Mouse (Mus musculus): Measurements from ENCODE around the gene Fam120b. TPM values are rescaled to one million over a fixed set of nuclear protein-coding genes. Genes with fewer than 3 reads are reported as not detected.

The Fam120b gene
- total RNA-seq, 2 experiments from 2014 or later = 39.8 to 40.4 TPM

DNA sequence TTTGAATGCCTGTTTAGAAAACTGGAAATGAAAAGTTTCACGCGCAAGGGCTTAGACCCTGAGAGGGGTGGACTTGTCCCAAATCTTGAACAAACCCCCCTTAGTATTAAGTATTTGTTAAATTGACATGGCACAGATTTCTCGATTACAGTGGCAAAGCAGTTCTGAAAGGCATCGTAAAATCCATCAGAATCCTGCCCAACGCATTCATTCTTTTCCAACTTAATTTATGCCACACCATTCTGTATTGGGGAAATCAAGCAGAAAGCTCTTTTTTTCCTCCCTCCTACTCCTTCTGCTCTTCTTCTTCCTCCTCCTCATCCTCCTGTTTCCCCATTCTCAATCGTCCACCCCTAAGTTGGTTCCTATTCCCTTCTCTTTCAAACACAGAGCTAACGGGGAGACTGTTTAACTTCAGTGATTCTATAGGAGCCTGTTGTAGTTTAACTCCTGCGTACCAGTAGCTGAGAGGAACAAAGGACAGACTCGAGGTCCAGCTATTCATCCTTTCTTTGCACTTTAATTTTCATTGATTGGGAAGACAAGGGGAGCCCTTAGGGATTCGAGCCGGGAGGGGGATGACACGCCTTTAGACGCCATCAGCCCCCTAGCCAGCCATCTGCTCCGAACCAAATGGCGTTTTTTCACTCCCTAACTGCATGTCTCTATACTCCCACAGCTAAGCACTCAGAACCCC is 17.4 kb upstream of the Fam120b start:
- intact Hi-C loops (cut with DNase I) = loop anchor here (2.0 to 10.0 kb wide), 2 partner anchors 174 to 314 kb away; no protein-coding TSS in a partner anchor
- no peak for DNase-seq

DNA sequence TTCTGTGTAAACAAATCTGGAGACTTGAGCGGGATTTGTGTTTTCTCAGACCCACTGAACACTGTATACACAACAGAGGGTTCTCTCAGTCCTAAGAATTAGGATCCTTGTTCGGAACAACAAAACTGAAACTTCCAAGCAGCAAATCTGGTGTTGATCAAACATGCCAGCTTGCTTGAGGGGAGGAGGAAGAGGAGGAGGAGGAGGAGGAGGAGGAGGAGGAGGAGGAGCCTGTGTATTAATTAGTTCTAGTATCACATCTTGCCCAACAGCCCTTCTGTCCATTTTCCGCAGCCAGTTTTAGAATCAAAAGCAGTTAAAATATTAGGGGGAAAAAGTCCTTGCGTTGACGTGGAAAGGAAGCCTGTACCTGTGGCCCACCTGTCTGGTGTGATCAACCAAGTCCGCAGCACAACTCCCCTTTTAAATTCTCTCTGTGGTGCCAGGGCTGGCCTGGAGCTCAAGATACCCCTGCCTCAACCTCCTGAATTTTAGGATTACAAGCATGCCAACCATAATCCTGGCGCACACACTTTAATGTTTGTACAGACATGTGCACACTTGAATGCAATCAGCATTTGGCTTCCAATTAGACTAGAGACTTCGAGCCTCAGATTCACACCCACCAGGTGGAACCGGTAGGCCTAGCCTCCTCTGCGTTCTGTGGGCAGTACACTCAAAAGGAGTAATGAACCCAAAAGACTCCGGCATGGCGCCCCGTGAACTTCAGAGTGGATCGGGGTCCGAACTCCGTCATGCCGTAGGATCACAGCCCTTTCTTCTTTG is 16.1 kb upstream of the Fam120b start:
- DNase-seq = no peak
- intact Hi-C loops (cut with DNase I) = loop anchor here (2.0 to 10.0 kb wide), 2 partner anchors 175 to 315 kb away; no protein-coding TSS in a partner anchor

DNA sequence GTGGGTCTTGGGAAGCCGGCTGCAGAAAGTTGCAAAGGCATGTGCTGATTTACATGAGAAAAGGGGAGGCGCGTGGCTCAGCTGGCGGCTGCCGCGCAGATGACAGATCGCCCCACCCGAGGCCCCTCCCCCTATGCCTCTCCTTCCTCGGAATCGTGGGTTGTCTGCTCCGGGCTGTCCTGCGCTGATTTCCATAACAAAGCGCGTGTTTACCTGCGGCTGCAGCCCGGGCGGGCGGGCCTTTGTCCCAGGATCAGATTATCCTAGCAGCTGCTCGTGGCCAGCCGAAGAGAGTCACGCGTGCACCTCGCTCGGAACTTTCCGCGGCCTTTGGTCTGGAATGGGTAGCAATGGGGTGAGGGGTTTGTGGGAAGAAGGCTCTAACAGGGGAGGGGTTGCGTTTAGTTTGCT is 15.4 kb upstream of the Fam120b start:
- intact Hi-C loops (cut with DNase I) = no loop called here
- peak; percentile 48 for DNase-seq

DNA sequence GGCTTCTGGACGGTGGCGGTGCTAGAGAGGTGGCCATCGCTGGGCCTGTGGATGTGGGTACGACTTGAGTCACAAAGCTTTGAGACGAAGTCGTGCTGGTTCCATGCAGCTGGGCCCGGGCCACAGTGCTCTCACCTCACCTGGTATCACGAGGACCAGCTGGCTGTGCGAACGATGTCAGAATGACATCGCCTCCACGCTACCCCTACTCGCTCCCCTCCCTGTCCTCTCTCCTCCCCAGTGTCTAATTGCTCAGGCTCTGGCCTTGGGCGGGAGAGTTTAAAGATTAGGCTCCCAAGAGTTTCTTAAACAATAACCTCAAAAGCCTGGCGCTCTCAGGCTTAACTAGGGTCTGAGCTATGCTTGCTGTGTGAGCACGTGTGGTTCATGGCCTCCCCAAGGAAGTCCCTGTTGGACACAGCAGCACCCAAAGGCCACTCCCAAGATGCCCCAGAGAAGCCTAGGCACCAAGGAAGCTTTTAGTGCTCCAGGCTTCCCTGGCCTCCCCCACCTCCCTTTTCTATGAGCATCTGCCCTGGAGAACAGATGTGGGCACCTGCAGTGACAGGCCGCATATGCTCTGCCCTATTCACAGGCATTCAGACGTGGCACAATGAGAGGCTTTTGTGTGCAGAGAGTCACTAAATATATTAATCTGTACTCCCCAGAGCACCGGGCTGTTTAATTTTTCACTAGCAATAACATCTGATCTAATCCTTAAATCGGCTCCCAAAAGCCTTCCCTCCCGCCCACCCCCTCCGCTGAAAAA is 14.7 kb upstream of the Fam120b start:
- DNase-seq = no peak
- intact Hi-C loops (cut with DNase I) = no loop called here

DNA sequence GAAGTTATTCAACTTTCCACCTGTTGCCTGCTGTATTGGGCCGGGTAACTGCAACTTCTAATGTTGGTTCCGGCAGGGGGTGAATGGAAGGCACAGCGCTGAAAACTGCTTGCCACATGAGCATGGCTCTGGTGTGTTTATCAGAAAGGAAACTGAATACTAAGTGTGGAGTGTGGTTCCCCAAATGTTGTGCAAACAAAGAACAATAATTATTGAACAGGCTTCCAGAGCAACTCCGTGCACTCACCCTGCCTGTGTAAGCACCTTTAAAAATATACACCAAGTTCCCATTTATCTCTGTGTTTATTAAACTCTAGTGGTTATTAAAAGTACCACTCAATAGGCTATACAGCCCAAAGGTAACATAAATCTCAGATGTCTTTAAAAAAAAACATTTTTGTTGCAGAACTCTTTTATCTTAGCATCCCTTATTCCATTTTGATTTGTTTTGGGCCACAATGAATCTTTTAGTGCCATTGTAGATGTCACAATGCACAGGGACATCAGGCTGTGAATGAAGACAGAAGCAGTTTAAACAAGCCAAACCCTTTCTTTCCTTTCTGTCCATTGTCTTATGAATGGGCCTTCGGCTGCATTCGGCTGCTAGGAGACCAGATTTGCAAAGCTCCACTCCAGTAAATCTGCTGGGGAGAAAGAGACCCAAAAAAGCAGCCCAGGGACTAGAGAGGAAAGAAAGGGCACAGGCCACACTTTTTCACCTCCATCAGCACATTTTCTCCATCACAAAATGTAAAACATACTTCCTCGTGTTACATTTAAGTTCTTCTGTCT is 13.9 kb upstream of the Fam120b start:
- intact Hi-C loops (cut with DNase I) = no loop called here
- no peak for DNase-seq

DNA sequence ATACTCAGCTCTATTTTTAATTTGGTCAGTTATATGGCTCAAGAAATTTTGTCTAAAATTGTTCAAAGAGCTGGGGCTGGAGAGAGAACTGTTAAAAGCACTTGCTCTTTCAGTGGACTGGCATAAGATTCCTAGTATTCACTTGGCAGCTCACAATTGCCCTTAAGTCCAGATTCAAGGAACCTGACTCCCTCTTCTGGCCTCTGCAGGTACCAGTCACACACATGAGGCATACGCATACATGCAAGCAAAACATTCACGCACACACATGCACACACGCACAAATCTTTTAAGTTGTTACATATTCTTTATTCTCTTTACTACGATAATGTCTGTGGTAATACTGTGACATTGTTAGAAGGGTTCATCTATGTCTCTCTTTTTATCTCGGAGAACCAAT is 12.6 kb upstream of the Fam120b start:
- intact Hi-C loops (cut with DNase I) = no loop called here
- DNase-seq = no peak

DNA sequence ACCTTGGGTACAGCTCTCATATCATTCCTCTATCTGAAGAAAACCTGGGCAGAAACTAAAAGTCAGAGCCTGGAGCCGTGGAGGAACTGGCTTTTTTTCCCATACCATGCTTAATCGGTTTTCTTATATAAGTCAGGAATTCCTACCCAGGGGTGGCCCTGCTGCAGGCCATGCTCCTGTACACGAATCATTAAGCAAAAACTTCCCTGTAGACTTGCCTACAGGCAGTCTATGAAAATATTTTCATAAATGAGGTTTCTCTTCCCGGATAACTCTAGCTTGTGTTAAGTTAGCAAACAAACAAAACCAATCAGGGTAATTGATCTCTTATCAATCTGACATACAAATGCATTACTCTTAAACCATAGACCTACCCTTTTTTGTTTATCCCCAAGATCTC is 7.1 kb upstream of the Fam120b start:
- intact Hi-C loops (cut with DNase I) = no loop called here
- DNase-seq = no peak

DNA sequence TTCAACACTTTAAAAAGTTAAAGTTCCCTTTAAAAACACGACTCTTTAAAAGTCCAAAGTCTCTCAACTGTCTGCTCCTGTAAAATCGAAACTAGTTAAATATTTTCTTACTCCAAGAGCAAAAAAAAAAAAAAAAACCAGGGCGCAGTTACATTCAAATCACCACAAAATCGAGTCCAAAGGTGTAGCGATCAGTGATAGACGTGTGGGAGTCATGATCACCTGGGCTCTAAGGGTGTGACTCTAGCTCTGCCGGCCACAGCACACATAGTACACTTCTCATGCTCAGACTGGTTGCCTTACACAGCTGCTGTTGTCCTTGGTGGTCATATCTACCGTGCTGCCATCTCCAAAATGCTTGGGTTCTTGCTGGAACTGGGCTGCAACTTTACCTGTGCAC is 6.6 kb upstream of the Fam120b start:
- intact Hi-C loops (cut with DNase I) = no loop called here
- DNase-seq = no peak

DNA sequence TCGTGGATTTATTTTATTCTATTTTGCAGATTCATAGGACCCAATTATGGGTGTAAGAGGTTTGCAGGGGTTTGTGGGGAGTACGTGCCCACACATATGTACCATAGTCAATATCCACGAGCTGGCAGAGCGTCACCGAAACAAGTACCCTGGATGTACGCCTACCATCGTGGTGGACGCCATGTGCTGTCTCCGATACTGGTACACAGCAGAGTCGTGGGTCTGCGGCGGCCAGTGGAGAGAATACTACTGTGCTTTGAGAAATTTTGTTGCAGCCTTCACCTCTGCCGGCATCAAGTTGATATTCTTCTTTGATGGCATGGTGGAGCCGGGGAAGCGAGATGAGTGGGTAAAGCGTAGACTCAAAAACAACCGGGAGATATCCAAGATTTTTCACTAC is 5.7 kb downstream of the Fam120b start:
- no peak for DNase-seq
- intact Hi-C loops (cut with DNase I) = no loop called here

DNA sequence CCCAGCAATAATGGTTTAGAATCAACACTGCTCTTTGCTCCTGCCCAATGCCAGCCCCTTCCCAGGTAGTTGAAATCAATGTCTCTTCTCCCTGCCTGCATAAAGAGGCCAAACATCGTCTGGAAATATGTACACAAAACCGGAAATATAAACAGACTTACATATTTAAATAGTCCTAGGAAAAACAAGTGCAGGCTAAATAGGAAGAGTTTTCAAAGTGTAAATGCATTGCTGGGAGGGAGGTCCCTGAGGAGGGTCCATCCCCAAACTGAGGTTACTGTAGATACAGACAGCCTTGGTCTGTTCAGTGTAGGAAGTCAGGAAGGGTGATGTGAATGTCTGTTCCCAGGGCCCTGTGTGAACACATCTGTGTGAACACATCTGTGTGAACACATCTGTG is 10.6 kb downstream of the Fam120b start:
- no peak for DNase-seq
- intact Hi-C loops (cut with DNase I) = no loop called here

DNA sequence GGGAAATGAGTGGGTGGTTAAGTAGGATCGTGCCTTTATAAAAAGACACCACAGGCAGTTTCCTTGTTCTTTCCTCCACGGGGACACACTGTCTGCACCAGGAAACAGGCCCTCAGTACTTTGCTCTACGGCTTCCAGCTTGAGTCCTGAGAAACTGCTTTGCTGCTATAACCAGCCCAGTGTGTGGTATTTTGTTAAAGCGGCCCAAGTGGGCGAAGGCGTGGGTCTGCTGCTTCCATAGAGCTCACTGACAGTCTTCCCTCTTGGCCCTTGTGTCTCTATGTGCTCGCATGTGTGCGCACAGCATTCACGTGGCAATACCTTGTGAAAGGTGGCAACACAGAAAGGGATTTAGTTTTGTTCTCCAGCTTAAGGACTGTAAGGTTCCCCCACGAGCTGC is 13.3 kb downstream of the Fam120b start:
- intact Hi-C loops (cut with DNase I) = no loop called here
- DNase-seq = no peak

DNA sequence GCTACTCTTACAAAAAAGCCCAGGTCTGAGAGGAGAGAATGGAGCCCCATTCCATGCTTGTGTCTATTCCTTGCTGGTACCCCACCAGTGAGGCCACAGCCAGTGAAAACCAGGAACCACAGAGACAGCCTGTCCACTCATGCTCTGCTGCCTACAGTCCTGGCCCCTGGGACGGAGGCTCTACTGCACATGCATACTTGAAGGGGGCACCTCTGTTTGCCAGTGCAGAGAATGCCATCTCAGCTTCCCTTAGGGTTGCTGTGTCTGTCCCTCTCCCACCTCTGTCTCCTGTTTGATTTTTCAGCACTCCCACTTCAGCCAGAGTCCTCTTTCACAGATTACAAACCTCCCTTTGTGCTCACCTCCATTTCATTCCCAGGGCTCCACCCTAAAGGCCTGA is 14.9 kb downstream of the Fam120b start:
- intact Hi-C loops (cut with DNase I) = no loop called here
- no peak for DNase-seq

DNA sequence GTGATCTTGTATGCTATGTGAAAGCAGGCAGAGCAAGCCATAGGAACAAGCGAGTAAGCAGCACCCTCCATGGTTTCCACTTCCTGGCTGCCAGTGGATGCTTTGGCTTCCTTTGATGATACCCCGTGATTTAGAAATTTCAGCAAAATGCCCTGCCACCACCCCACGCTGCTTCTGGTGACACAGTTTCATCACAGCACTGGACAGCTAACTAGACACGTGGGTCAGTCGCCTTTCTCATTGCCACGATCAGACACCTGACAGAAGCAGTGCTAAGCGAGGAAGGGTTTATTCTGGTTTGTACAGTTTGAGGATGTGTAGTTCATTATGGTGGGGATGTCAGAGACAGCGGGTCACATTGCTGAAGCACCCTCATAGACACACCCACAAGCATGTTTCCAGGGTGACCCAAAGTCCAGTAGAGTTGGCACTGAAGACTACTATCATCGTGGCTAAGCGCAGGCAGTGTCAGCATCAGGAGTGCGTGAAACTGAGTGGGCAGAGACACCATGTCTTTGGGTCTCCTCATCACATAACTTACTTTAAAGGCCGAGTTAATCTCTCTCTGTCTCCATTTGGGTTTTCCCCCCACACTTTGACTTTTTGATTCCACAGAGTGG is 20.7 kb downstream of the Fam120b start:
- no peak for DNase-seq
- intact Hi-C loops (cut with DNase I) = no loop called here

DNA sequence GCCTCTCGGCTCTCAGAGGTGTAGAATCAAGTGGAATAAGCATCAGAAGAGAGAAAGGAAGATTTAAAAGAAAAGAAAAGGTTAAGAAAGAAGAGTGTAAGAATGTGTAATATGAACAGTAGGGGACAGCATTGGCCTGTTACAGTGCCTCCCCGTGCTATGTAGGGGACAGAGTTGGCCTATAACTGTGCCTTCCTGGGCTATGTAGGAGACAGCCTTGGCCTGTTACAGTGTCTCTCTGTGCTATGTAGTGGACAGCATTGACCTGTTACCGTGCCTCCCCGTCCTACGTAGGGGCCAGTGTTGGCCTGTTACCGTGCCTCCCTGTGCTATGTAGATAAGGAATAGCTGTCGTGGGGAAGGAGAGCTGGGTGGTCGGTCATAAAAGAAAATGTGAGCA is 23.5 kb downstream of the Fam120b start:
- no peak for DNase-seq
- intact Hi-C loops (cut with DNase I) = no loop called here

DNA sequence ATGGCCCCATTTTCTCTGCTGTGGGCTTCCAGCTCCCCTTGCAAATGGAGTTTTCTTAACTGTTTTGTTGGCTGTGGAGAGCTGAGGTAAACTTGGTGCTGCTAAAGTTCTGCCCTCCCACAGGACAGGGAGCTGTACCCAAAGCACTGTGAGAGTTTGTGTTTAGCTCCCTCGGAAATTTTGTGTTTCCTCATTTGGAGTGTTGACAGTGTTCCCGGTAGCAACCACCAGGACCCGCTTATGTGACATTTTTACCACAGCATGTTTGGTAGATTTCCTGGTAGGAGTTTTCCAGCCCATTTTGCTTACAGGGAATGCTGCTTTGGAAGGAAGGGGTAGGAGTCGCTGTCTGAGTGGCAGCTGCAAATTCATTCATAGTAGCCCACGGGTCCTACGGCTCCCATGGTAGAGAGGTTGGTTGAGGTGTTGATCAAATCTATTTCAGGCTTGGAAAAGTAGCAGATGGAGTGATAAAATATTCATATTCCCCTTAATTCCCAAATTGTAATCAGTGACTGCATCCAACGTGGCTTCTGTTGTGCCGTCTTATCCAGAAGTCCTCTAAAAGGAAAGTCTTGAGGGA is 24.1 kb downstream of the Fam120b start:
- DNase-seq = no peak
- intact Hi-C loops (cut with DNase I) = no loop called here

DNA sequence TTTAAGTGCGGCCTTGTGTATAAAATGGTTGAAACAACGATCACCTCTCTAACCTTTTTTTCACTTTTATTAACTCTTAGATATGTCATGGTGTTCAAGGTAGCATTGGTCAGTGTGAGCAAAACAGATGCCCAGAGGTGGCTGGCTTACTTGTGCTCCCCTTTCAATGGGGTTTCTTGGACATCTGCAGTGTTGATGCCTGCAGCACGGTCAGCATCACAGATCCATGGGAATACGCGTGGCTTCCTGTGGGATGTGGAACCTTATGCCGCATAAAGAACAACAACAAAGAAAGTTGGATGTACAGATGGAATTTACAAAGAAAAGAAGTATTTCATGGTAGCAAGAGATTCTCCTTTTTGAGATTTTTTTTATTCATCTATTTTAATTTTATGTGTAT is 25.4 kb downstream of the Fam120b start:
- intact Hi-C loops (cut with DNase I) = no loop called here
- DNase-seq = no peak

DNA sequence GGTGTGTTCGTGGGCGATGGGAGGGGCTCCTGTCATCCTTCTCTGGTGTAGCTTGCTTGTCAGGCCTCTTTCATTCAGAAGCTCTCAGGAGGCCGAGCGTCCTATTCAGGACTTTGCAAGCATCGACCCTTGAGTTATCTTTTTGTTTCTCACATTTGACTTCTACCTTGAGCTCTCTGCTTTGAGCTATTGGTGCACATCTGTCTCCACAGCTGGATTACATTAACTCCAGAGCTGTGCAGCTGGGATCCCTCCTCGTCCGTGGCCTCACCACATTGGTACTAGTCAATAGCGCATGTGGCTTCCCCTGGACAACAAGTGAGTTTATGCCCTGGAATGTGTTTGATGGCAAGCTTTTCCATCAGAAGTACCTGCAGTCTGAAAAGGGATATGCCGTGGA is 26.7 kb downstream of the Fam120b start:
- no peak for DNase-seq
- intact Hi-C loops (cut with DNase I) = no loop called here

DNA sequence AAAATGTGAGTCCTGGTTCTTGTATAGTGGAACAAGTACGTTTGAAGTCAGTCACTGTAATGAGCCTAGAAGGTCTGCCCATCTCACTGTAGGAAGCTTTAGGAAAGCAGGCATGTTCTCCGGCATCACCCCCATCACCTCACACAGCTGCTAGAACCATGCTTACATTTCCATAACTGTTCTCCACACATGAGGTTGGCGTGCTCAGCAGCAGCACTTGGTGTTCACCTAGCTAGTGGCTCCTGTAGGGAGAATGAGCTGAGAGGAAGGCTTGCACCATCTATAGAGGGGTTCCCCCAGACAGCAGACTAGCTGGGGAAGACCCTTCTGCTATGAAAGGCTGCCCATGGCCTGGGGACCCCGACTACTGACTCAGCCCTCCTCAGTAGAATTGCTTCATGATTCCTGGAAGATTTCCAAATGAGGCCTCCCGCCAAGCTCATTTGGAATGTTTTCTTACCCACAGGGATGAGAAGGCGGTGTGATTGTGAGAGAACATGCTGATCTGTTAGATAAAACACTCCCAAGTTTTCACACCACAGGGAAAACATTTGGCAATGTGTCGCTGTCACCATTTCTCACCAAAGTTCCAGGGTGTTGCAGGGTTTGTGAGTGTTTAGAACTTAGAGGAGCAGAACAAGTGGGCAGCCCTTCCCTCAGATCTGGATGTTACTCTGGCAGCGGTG is 27.2 kb downstream of the Fam120b start:
- no peak for DNase-seq
- intact Hi-C loops (cut with DNase I) = no loop called here

DNA sequence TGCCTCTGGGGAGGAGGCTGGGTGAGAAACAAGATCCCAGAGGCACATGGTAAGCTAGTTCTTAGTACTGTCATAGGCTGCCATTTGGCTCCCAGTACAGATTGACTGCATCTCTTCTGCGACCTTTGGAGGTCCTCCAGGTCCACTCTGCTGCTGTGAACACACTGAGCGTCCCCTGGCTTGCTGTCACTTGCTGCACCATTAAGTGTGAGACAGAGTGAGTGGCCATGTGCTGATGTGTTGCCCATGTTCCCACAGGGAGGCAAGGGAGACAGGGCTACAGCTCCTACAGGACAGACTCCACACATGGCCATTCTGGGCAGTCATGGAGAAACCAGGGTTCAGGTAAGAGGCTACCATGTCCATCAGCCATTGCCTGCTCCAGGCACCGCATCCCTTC is 29.9 kb downstream of the Fam120b start:
- intact Hi-C loops (cut with DNase I) = loop anchor here (5.0 kb wide), 1 partner anchor 51 kb away; no protein-coding TSS in a partner anchor

More for the DNA sequence above, 29.9 kb downstream of the Fam120b start:
- DNase-seq = no peak

Data from left cerebral cortex, postnatal 4 days (tissue).